Mouse (Mus musculus): ENCODE data around the gene Pigt.
A peak's percentile ranks its signal among the peaks of the same experiment; 100 is the strongest.

The Pigt gene

DNA sequence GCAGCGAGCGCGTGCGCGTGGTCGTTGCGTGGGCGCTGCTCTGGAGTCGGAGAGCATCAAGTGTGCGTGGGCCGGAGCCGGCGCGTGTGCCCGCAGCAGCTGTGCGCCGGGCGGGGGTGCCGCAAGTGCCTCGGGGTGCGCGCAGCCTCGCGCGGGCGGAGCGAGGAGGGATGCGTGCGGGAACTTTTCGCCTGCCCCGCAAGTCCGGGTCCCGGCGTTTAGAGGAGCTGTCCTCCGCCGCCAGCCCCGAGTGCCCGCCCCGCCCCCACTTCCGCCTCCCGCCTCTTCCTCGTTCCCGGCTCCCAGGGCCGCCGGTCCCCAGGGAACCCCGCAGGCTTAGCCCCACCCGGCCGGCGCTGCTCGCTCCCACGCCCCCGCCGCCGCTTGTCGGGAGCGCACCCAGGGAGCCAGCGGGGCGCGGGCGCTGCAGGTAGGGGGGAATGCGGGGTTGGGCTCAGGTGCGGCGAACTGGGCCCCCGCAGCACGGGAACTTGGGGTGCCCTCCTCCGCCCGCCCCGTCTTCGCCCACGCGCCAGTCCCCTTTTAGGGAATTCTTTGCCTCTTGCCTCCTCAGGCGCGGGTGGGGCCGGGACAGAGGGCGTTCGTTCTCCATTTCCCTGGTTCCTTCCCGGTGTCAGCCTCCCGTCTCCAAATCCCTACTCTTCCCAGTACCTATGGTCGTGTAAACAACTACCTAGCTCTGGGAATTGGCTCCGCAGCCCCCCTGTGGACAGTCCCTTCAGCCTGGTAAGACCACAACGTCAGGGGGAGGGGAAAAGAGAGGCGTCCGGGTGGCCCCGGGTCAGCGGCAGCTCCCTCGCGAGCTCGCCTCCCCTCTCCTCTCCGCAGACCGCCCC, 10.8 kb upstream of the Pigt start:
- no peak for DNase-seq (ENCODE audit: low read depth)

DNA sequence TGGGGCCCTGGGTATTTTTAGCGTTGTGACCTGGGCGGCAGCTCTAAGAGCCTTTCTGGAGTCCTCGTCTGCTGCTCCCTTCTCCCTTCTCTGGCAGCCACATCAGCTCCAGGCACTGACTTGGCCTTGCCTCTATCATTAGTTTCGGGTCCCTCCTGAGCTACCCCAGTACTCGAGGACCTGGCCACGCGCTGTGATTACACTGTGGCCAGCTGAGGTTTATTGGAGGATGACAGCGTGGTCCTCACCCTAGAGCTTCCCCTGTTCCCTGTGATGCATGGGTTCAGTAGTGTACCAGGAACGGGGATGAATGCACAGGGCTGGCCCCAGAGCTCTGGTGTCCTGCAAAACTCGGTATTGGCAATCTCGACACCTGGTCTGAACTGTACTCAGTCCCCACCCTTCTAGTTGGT, 10.2 kb upstream of the Pigt start:
- no peak for DNase-seq (ENCODE audit: low read depth)

DNA sequence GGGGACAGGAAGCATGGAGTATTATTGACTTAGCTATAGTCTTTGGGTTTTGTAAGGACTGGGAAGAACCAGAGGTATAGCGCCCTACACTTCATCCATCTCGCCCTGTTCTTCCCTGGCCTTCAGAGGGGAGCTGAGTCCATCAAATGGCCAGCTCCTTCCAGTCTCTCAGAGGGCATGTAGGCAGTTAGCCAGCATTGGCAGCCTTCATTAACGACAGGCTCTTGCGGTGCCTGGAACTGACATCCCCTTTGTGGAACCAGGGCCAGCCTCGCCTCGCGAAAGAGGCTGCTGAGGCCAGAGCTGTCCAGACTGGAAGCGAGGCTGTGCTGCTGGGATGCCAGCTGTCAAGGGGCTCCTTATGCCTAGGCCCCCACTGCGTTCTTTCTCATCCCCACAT, 9.5 kb upstream of the Pigt start:
- DNase-seq (ENCODE audit: low read depth) = no peak

DNA sequence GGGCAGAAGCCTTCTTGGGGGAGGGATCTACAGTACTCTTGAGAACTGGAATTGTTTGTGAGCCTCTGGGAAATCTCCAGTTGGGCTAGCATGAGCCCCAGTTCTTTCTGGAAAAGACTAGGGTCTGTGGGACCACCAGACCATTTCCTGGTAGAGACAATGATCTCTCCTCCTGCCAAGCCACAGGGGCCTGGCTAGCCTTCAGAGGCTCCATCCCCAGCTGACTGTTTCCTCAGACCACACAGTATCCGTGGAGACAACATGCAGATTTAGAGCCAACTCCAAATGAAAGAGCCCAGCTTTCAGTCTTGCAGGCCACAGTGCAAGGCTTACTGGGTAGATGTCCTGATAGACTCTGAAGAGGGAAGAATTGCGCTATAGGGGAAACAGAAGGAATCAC, 3.2 kb upstream of the Pigt start:
- no peak for DNase-seq (ENCODE audit: low read depth)

DNA sequence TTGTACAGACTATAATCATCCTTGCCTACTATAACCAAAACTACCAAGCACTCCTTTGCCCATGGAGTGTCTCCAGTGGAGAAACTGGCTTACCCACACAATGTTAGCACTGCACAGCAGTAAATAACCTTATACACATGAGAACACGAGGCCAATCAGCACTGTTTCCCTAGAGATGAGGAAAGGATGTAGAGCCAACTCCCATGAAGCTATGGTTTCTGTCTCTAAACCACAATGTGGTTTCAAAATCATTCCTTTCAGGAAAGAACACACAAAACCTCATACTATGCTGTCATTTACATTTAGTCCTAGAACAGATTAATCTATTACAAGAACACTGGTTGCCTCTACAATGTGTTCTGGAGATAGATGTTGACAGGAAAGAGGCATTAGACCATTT, 989 bp upstream of the Pigt start:
- peak; percentile 58 for DNase-seq (ENCODE audit: low read depth)

DNA sequence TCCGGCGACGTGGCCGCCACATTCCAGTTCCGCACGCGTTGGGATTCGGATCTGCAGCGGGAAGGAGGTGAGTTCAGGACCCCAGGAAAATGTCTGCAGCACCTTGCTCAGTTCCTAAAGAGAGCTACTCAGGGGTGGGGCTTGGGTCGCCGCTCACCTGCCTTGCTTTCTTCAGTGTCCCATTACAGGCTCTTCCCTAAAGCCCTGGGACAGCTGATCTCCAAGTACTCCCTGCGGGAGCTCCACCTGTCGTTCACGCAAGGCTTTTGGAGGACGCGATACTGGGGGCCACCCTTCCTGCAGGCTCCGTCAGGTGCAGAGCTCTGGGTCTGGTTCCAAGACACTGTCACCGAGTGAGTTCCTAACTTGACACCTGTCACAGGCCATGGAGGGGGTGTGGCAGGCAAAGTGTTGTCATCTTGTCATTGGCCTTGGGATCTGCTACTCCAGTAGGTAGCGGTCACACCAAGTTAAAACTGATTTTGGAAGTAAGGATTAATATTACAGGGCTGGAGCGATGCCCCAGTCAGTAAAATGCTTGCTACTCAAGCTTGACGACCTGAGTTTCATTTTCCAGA, 460 bp downstream of the Pigt start:
- DNase-seq (ENCODE audit: low read depth) = no peak

DNA sequence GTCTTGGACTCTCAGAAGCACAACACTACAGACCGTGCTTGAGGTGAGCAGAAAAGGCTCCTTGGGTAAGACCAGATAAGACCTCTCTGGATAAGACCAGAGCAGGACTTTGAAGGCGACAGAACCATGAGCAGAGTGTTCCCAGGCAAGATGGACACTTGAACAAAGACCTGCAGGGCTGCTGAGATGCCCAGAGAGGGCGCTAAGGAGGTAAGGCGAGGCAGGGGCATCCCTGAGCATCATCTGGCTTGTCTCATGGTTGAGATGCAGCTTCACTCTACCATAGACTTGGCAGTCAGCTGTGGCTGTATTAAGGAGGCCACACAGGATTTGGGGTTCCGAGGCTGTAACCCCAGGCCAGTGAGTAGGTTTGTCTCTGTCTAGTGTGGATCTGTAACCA, 2.0 kb downstream of the Pigt start:
- no peak for DNase-seq (ENCODE audit: low read depth)

DNA sequence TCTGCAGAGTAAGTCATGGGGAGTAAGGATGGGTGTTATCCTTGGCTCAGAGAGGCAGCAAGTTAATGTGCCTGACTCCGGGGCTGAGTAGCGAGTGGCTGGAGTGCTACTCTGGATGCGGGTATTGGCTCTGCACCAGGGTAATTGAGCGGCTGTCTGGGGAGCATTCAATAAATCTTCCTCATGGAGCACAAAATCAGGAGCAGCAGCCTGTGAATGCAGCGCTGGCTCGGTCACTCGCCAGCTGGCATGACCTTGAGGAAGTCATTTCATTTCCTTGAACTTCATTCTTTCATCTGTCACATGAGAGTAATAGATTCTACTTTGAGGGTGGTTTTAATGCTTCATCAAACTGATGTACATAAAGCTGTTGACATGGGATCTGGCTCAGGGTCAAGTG, 3.2 kb downstream of the Pigt start:
- no peak for DNase-seq (ENCODE audit: low read depth)

DNA sequence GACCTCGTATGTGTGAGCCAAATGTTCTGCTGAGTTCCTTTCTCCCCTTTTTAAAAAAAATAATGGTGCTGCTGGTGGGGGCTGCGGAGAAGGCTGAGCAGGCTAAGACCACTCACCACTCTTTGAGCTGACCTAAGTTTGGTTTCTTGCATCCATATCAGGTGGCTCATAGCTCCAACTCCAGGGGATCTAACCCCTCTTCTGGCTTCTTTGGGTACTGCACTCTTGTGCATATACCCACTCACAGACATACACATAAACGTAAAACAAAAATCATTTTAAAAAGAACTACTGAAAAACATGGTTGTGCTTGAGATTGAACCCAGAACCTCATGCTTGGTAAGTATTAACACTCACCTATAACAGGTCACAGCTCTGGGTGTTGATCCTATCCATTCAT, 7.6 kb downstream of the Pigt start:
- DNase-seq (ENCODE audit: low read depth) = no peak

DNA sequence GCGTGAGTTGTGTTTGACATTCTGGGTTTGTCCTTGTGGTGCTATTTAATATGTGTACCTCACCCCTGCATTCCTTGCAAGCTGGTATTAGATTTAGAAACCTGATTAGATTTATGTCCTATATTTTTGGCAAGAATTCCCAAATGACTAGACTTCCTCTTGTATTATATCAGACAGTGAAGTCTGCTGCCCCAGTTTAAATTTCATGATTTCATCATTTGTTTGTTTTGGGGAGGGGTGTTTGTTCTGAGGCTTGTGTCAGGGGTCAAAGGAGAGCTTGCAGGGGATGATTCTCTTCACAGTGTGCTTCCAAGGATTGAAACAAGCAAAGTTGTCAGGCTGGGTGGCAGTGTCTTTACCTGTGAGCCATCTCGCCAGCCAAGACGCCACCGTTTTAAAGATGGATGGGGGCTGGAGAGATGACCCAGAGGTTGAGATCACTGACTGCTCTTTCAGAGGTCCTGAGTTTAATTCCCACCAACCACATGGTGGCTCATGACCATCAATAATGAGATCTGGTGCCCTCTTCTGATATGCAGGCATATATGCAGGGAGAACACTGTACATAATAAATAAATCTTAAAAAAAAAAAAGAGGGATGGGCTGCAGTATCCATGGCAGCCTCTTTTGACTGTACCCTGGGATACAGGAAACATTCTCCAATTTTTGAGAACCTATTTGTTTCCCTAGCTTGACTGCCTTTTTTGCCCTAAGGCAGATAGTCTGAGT, 8.5 kb downstream of the Pigt start:
- DNase-seq (ENCODE audit: low read depth) = no peak

DNA sequence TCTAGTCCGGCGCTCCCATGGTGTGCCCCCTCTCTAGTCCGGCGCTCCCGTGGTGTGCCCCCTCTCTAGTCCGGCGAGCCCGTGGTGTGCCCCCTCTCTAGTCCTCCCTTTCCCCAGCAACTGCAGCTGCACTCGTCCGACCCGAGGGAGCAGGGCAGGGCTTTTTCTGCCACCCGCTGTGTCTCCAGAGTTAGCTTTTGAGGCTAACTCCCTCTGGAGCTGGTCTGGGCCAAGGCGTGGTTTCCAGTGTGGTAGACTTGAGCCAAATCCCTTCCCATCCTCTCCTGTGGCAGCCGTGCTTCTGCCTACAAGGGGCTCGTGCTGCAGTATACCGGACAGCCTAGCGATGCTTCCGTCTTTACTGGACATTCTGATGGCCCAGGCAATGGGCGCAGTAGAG, 10.5 kb downstream of the Pigt start:
- no peak for DNase-seq (ENCODE audit: low read depth)

DNA sequence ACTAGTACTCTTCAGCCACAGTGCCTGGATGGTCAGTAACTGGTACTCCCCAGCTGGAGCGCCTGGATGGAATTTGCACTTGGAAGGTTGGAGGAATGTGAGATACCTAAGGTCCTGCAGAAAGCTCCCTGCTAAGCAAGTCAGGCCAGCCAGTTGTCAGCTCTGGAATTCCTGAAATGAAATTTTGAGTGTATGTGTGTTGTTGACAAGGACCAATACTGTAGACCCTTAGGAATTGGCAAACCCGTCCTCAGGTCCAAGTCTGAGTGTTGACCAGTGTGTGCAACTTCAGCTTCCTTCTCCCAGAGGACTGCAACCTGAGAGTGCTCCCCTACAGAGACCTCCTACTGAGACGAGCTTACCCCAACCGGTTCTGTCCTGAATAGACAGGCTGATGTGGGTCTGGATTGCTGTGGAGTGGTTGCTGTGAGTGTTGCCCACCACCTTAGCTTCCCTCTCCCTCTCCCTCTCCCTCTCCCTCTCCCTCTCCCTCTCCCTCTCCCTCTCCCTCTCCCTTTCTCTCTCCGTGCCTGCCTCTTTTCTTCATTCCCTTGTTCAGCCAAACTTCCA, 13.4 kb downstream of the Pigt start:
- no peak for DNase-seq (ENCODE audit: low read depth)

DNA sequence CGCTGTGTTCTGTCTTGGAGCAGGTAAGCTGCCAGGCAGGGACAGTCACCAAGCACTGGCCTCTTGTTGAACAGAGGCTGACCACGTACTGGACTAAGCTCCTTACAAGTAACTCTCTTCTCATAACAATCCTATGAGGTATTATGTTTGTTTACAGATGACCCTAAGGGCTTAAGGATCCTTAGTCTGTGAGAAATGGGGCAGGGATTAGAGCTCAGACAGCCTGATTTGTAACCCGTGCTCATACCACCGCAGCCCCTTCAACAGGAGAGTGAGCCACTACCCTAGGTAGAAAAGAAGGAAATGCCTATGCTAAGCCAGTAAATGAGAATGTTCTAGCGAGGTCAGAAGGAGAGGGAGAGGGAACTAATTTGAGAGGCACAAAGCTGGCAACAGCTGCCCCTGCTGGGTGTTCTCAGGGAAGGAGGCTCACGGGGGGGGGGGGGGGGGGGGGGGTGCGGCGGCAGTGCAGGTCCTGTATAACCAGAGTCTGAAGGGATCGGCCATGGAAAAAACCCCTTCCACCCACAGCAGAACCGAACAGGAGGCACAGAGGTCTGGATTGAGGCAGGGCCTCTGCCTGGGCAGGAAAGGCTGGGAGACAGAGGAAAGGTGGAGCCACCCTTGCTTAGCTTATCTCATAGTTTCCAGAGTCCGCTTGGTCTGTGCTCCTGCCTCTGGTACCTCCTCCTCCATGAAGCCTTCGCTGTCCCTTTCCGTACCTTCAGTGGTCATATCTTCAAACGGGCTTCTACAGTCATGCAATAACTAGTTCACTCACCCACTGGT, 15.0 kb downstream of the Pigt start:
- no peak for DNase-seq (ENCODE audit: low read depth)

DNA sequence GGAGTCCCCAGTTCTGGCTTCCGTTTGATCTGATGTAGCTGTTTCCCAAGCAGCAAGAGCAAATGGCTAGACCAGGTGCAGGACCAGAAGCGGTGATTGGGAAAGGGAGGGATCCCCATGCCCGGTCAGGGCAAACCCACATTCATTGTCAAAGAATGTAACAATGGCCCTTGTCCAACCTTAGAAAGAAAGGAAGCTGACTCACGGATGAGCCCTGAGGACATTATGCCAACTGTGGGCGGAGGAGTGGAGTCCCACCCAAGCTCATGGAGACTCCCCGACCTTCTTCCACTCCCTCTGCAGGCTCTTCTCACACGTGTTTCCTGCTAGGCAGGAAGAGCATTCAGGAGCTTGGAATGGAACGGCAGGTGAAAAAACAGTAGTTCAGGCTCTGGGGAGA, 16.1 kb downstream of the Pigt start:
- peak; percentile 68 for DNase-seq (ENCODE audit: low read depth)

DNA sequence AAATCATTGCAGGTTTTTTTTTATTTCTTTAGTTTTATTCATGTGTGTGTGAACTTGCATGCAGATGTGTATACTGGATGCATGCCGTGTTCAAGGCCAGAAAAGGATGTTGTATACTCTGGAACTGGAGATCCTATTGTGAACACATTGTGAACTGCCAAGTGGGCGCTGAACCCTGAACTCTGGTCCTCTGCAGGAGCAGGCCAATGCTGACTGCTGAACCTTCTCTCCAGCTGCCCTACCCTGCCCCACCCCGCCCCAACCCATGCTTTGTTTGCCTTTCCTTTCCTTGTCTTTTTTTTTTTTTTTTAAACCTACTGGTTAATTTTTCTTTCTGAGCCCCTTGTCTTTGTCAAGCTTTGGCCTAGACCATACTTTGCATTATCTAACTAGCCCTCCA, 17.6 kb downstream of the Pigt start:
- DNase-seq (ENCODE audit: low read depth) = no peak

DNA sequence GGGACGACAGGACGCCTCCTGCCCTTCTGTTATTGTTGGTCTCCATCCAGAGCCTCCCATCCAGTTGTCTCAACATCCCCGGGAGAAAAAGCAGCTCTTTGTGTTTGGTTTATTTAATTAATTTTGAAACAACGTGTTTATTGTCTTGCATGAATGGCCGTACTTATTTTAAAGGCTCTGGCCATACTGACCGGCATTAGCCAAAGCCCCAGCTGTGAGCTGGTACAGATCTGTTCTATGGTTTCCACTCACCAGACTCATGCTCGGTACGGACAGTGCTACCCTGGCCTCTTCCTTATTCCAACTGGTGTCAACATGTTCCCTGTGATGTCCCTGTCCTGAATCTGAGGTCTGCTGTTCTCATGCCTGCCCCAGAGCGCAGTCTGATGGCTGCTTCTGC, 18.6 kb downstream of the Pigt start:
- DNase-seq (ENCODE audit: low read depth) = no peak

DNA sequence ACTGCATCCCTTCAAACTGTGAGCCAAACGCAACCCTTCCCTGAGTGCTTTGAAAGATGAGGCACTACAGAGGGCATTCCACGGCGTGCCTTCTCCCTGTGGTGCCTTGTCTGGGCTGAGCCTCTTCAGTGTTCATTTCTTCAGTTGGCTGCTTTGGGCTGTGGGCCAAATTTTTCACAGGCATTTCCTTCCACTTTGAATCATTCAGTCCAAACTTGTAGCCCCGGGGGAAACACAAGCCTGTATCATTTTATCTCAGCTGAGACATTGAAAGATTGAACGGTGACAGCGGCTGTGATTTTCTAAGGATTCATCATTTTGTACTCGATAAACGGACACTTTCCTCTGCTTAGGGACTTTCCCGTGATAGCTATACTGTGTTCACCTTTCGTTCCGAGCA, 19.3 kb downstream of the Pigt start:
- DNase-seq (ENCODE audit: low read depth) = peak; percentile 55

DNA sequence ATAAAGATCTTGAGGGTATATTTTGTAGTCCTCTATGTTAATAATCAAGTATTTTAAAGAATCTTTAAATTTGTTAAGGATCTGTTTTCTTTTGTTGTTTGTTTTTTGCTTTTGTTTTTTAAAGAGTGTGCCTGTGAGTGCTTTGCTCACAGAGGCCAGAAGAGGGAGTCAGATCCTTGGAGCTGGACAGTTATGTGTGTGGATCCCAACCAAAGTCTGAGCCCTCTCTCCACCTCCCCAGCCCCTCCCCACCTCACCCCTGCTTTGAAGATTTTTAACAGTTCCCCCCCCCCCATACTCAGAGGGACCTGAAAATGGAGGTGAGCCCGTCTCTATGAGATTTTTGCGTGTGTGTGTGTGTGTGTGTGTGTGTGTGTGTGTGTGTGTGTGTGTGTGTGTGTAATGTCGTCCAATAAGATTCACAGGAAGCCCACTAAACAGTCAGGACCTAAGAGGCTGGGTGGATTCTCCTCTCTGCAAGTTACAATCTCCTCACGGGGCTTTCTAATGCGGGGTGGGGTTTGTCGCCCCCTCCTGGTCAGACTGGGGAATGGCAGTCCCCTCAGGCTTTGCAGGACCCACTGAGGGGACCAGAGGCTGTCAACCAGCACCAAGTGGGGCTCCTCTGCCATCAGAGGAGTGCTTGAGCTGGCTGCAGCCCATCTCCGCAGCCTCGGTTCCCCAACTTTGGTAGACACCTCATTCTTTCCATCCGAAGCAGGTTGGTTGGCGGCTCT, 20.3 kb downstream of the Pigt start:
- peak; percentile 68 for DNase-seq (ENCODE audit: low read depth)

DNA sequence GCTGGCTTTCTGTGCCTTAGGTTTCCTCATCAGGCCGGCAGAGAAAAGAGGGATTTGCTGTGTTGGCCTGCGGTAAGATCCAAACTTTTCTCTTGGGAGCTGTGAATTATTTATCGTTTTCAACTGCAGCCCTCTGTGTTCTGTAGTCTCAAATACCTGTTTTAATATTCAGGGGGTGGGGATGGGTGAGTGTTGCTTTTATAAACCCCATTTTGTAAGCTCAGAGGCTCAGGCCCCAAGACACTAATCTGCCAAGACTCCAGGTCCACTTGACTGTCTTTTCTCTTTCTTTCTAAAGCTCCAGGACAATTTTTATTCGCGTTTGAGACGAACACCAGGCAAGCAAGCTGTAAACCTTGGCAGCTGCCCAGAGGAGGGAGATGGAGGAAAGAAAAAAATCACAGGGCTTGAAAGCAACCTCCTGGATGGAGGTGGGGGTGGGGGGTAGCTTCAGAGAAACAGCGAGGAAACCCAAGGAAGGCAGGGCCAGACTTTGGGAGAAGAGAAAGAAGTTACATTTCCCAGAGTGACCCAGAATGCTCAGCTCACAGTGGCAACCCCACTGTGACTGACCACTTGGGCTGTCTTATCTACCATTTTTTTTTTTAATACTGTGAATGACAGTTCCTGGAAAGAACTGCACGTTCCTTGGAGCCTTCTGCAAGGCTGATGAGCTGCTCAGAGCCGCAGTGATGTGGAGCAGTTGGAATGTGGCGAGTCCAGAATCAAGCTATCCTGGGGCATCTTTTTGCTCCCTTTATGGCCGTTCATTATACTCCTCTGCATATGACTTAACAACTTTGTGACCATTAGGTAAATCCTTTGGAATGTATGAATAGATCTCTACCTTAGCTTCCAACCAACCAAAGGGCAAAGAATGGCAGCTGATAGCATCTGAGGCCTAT, 21.2 kb downstream of the Pigt start:
- no peak for DNase-seq (ENCODE audit: low read depth)

DNA sequence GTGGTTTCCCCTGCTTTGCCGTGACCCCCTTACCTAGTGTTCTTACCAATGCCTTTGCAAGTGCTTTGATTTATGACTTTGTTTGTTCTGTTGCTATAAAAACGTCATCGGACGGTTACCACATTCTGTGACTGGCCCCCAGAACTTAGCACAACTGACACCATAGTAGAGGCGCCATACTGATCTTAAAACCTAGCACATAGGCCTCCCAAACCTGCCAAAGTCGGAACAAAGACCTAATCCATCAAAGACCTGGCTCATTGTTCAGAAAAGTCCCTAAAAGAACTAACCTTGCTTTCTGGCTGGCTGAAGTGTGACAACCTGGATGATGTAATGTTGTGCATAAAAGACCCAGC, 21.8 kb downstream of the Pigt start:
- no peak for DNase-seq (ENCODE audit: low read depth)

Data from 416B (cell line).